Mouse (Mus musculus) brain, embryonic 14.5 days (tissue): ENCODE data around the gene Snx33.

ENCODE experiments used
- CTCF ChIP-seq: fragments of 200-500 bp; IDR thresholded peaks from 2 replicates; pipeline ENCODE4 v1.5.1; 2012; ENCODE audit warnings: inconsistent platforms, mild to moderate bottlenecking, moderate library complexity, borderline replicate concordance; ENCODE audit not compliant: insufficient read depth, insufficient read length; ENCODE audit errors: extremely low read depth
- POLR2A ChIP-seq: fragments of 200-500 bp; IDR thresholded peaks from 2 replicates; pipeline ENCODE4 v1.6.1; 2012; ENCODE audit warnings: mild to moderate bottlenecking, inconsistent platforms, borderline replicate concordance; ENCODE audit not compliant: poor library complexity, insufficient read depth, insufficient read length, severe bottlenecking; ENCODE audit errors: extremely low read depth

GRCm38 (mm10) chr9:56886113-56886512, 42.1 kb downstream of the Snx33 start:
- TF ChIP-seq CTCF = peak; percentile 60; the same call in 1 of the 2 replicates
- TF ChIP-seq POLR2A = no peak
